Mouse (Mus musculus) brown adipose tissue, adult 24 weeks (tissue): ENCODE results near the gene Exosc5. TPM values are rescaled to one million over a fixed set of nuclear protein-coding genes. Genes with fewer than 3 reads are reported as not detected.

ENCODE experiments used
- H3K27ac ChIP-seq: fragments of 200-500 bp; replicated peaks from 2 replicates; pipeline ENCODE4 v1.5.1; 2012; ENCODE audit warnings: low read depth, mild to moderate bottlenecking, low read length
- H3K4me1 ChIP-seq: fragments of 200-500 bp; 2 replicates; pipeline ENCODE4 v1.6.1; 2012; ENCODE audit warnings: low read length, mixed read lengths; ENCODE audit not compliant: control insufficient read depth, insufficient read depth, insufficient read length
- H3K4me3 ChIP-seq: fragments of 200-500 bp; 2 replicates; pipeline ENCODE4 v1.5.1; 2012; ENCODE audit warnings: low read depth, mild to moderate bottlenecking, low read length, moderate library complexity; ENCODE audit not compliant: insufficient read depth
- polyA plus RNA-seq: library from polyadenylated mRNA; stranded (reverse); fragments of >200 nt; gene quantifications from 2 replicates; pipeline ENCODE4 v1.2.4, GENCODE M21; 2012; ENCODE audit not compliant: missing spikeins, insufficient read depth, insufficient read length

The Exosc5 gene
- polyA plus RNA-seq: 38.1 and 39.7 TPM in 2 replicates

- peak within 1 kb of the TSS; percentile 82 for H3K4me3 ChIP-seq
- peak within 1 kb of the TSS; percentile 96 for H3K27ac ChIP-seq
- H3K4me1 ChIP-seq: peaks cover 7% of the 10 kb centered on the region
These were observed at the start of gene Exosc5, which contains the start of gene Bckdha for GRCm38 (mm10) chr7:25658657-25659472. Gene Exosc5 (plus strand): TSS chr7:25659164. Gene Bckdha (minus strand): TSS chr7:25658981.

- Histone ChIP-seq H3K4me1 (no peaks in the 10 kb centered on the region), H3K27ac (no peak overlapping the region), H3K4me3 (no peak overlapping the region)
These were observed 48.9 kb upstream of the Exosc5 start for GRCm38 (mm10) chr7:25610056-25610455.

GRCm38 (mm10) chr7:25611501-25611900, 47.5 kb upstream of the Exosc5 start:
- H3K4me3 ChIP-seq: no peak overlapping the region
- no peaks in the 10 kb centered on the region for H3K4me1 ChIP-seq
- no peak overlapping the region for H3K27ac ChIP-seq

DNA sequence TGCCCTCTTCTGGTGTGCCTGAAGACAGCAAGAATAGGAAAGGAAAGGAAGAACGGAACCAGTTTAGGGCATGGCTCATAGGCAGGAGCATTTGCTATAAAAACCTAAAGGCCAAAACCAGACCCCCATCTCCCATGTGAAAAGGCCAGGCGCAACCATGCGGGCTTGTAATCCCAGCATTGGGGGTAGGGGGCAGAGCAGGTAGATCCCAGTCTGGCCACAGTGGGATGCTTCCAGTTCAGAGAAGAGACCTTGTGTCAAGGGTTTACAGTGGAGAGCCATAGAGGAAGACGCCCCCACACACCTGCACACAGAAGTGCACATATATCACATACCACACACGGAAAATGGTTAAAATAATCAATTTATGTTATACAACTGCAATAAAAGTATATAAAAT, 44.9 kb upstream of the Exosc5 start:
- Histone ChIP-seq H3K4me3 (no peak overlapping the region), H3K27ac (no peak overlapping the region), H3K4me1 (0 out of 2 replicates have a peak, but pooled peaks cover 2% of the 10 kb centered on the region)

DNA sequence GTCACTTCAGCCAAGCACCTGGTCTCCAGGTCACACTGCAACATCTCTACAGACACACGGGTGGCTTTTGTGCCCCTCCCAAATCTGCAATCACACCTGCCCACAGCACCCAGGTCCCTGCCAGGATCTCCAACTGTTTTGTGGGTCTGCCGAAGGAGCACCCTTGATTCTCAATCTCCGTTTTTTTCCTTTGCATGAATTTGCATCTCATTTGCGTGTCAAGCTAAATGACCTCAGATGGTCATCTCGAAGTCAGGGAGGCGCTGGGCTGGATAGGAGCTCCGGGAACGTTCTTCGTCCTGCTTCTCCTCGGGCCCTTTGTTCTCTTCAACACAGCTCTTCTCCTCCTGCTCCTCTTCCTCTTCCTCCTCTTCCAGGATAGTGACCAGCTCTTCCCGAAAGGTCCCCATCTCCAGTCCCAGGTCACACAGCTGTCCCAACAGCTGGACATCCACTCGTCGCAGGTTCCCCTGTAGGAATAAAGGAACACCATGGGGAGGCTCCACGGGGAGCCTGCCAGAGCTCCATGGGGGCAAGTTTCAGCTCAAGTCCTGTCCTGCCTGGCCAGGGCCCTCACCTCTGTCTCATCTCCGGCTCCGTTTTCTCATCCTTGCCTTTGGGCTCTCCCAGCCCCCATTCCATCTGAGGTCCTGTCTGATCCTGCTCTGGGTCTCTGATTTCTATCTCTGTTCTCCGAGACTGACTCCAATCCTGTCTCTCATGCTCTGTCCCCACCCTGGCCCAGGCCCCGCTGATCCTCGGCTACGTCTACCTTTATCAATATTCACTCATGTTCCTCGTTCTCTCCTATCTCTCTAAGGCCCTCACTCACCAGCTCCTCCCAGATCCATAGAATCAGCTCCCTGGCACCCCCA, 43.9 kb upstream of the Exosc5 start:
- 0 out of 2 replicates have a peak, but pooled peaks cover 2% of the 10 kb centered on the region for H3K4me1 ChIP-seq
- H3K27ac ChIP-seq: no peak overlapping the region
- H3K4me3 ChIP-seq: no peak overlapping the region

- no peak within 1 kb of the TSS for H3K27ac ChIP-seq
- H3K4me1 ChIP-seq: 0 out of 2 replicates have a peak, but pooled peaks cover 2% of the 10 kb centered on the region
- H3K4me3 ChIP-seq: no peak within 1 kb of the TSS
These were observed 43.3 kb upstream of the Exosc5 start, which contains the start of gene Erich4 for GRCm38 (mm10) chr7:25615706-25616011. Gene Erich4 (minus strand): TSS chr7:25615892.

GRCm38 (mm10) chr7:25617376-25618160, 41.4 kb upstream of the Exosc5 start:
- H3K27ac ChIP-seq: no peak overlapping the region
- H3K4me1 ChIP-seq: 0 out of 2 replicates have a peak, but pooled peaks cover 2% of the 10 kb centered on the region
- no peak overlapping the region for H3K4me3 ChIP-seq

GRCm38 (mm10) chr7:25618865-25619721, 39.9 kb upstream of the Exosc5 start, which contains the start of gene Dmac2:
Gene Dmac2 (plus strand): TSS chr7:25619414.
- peak within 1 kb of the TSS; percentile 72 for H3K27ac ChIP-seq
- peak within 1 kb of the TSS; percentile 88 for H3K4me3 ChIP-seq
- H3K4me1 ChIP-seq: 0 out of 2 replicates have a peak, but pooled peaks cover 2% of the 10 kb centered on the region

GRCm38 (mm10) chr7:25619722-25619991, 39.3 kb upstream of the Exosc5 start:
- Histone ChIP-seq H3K4me3 (peak overlapping the region; percentile 88), H3K4me1 (0 out of 2 replicates have a peak, but pooled peaks cover 2% of the 10 kb centered on the region), H3K27ac (peak overlapping the region; percentile 72)

DNA sequence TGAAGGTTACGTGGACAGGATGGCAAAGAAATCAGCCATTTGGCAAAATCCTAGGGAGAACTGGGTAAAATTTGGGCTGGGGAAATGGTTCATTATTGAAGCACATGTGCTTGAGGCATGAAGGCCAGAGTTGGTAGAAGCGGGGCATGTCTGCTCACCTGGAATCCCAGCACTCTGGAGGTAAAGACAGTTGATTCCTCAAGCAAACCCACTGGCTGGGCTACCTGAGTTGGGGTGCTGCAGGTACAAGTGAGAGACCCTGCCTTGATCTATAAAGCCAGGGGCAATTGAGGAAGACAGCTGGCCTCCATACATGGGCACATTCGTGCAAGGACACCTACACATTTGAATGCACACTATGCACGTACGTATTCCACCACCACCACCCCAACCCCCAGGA, 38.9 kb upstream of the Exosc5 start:
- 0 out of 2 replicates have a peak, but pooled peaks cover 2% of the 10 kb centered on the region for H3K4me1 ChIP-seq
- no peak overlapping the region for H3K27ac ChIP-seq
- H3K4me3 ChIP-seq: peak overlapping the region; percentile 88

- Histone ChIP-seq H3K4me1 (0 out of 2 replicates have a peak, but pooled peaks cover 2% of the 10 kb centered on the region), H3K27ac (no peak overlapping the region), H3K4me3 (no peak overlapping the region)
These were observed 38.2 kb upstream of the Exosc5 start for GRCm38 (mm10) chr7:25620751-25621150.

GRCm38 (mm10) chr7:25623857-25624370, 35.0 kb upstream of the Exosc5 start:
- Histone ChIP-seq H3K4me3 (no peak overlapping the region), H3K4me1 (no peaks in the 10 kb centered on the region), H3K27ac (no peak overlapping the region)

DNA sequence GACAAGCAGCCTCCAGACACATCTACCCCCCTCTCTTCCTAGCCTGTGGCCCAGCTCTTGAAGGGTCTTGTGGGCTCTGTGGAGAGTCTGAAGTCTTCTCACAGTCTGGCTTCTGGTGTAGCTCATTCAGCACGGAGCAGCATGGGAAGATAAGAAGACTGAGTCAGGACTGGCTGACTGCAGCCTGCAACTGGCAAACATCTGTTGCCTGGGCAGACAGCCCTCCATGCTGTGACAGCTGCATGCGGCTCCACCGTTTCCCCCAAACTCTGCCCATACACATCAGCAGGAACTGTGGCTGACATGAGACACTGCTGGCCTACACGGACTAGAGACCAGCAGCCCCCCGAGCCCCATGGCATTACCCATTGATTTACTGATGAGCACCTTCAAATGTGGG, 34.1 kb upstream of the Exosc5 start:
- Histone ChIP-seq H3K4me1 (no peaks in the 10 kb centered on the region), H3K4me3 (no peak overlapping the region), H3K27ac (no peak overlapping the region)
